Mouse (Mus musculus) neural tube, embryonic 11.5 days (tissue): ENCODE measurements around the gene Sycp2l. TPM values are rescaled to one million over a fixed set of nuclear protein-coding genes. Genes with fewer than 3 reads are reported as not detected.
A peak's percentile ranks its signal among the peaks of the same experiment; 100 is the strongest.

Experiments
- ATAC-seq: fragments of 200-750 bp; cut with Nextera tagmentation; 2 replicates; pipeline ENCODE4 v1.8.0; 2017; ENCODE audit warnings: moderate number of reproducible peaks, mild to moderate bottlenecking, moderate TSS enrichment, moderate library complexity; ENCODE audit not compliant: insufficient read depth, low FRiP score, low TSS enrichment
- DNase-seq: peaks from one replicate; pipeline ENCODE4 v3.0.0-alpha.2; 2015; ENCODE audit warnings: low spot score
- H3K27ac ChIP-seq: fragments of 300-500 bp; sonication (generic); 2 replicates; pipeline ENCODE4 v1.5.1; 2014; ENCODE audit warnings: low read depth, mild to moderate bottlenecking, low read length
- H3K27me3 ChIP-seq: fragments of 300-500 bp; sonication (generic); 2 replicates; pipeline ENCODE4 v1.6.1; 2014; ENCODE audit warnings: mild to moderate bottlenecking, low read length, mixed read lengths; ENCODE audit not compliant: control insufficient read depth, insufficient read depth
- H3K36me3 ChIP-seq: fragments of 300-500 bp; sonication (generic); 2 replicates; pipeline ENCODE4 v1.6.1; 2014; ENCODE audit warnings: mild to moderate bottlenecking, low read length, moderate library complexity, mixed read lengths; ENCODE audit not compliant: control insufficient read depth, insufficient read depth
- H3K4me1 ChIP-seq: fragments of 300-500 bp; sonication (generic); 2 replicates; pipeline ENCODE4 v1.6.1; 2014; ENCODE audit warnings: low read length, mixed read lengths; ENCODE audit not compliant: control insufficient read depth, insufficient read depth
- H3K4me2 ChIP-seq: fragments of 300-500 bp; sonication (generic); 2 replicates; pipeline ENCODE4 v1.6.1; 2014; ENCODE audit warnings: low read depth, mild to moderate bottlenecking, moderate library complexity
- H3K4me3 ChIP-seq: fragments of 300-500 bp; sonication (generic); 2 replicates; pipeline ENCODE4 v1.5.1; 2014; ENCODE audit warnings: low read depth, low read length
- H3K9ac ChIP-seq: fragments of 300-500 bp; sonication (generic); 2 replicates; pipeline ENCODE4 v1.6.1; 2014; ENCODE audit warnings: mild to moderate bottlenecking, low read length
- H3K9me3 ChIP-seq: fragments of 300-500 bp; sonication (generic); 2 replicates; pipeline ENCODE4 v1.6.1; 2016; ENCODE audit warnings: low read length; ENCODE audit not compliant: control insufficient read depth
- WGBS: fragments of 180-500 bp; shearing (Covaris S2); extraction: QIAGEN DNeasy Blood & Tissue Kit; methylation state at CpG from one replicate; pipeline ENCODE4 v1.1.7; 2014; 5-methylcytosine and 5-hydroxymethylcytosine counted together
- polyA plus RNA-seq: library from polyadenylated mRNA; unstranded; fragments of >200 nt; fragmentation: Nextera tagmentation; extraction: Ambion mirVana; gene quantifications from 2 replicates; pipeline ENCODE4 v1.2.1, GENCODE M21; 2014

Sycp2l gene
- polyA plus RNA-seq, 1 experiment from 2014 or later = not detected

DNA sequence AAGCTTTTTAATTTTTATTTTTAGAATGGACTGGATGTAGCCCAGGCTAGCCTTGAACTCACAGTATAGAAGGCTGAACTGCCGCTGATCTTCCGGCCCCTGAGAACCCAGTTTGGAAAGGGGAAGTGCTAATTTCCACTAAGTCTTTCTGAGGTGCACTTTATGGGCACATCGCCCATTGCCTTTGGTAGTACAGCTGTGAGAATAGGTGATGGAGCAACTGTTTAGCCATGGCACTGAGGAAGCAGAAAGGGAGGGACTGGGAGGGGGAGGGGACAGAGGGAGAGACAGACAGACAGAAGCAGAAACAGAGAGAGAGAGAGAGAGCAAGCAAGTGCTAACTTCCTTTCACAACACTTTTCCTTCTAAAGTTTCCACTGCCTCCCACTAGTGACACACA lies 29.6 kb upstream of the Sycp2l start:
- no peak for DNase-seq
- no peaks in the 10 kb centered on the region for H3K4me1 ChIP-seq

DNA sequence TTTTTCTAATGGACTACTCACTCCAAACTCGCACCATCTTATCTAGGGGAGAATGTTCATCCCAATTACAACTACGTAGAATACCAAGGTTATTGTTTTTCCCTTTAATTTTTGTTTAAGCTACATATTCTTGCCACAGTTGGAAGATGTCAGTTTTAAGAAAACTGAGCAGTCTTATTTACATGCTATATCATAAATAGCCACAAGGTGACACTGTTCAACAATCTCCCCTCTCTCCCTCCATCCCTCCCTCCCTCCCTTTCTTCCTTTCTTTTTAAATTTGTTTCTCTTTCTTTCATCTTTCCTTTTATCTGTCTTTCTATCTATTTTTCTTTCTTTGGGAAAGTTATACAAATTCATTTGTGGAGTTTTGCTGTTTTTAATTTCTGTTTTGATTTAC lies 29.0 kb upstream of the Sycp2l start:
- Histone ChIP-seq H3K9me3 (no peaks in the 10 kb centered on the region), H3K27me3 (no peaks in the 10 kb centered on the region), H3K9ac (no peak overlapping the region), H3K36me3 (no peaks in the 10 kb centered on the region), H3K4me3 (no peak overlapping the region), H3K27ac (no peak overlapping the region), H3K4me2 (no peak overlapping the region), H3K4me1 (no peaks in the 10 kb centered on the region)
- DNase-seq (no peak), ATAC-seq (no peak)
- WGBS = 14% methylated on average over 2 of the region's 2 CpGs

More for the DNA sequence above, 29.6 kb upstream of the Sycp2l start:
- H3K27ac ChIP-seq = no peak overlapping the region
- no peak for ATAC-seq
- H3K4me3 ChIP-seq = no peak overlapping the region
- WGBS = 82% methylated on average over 3 of the region's 3 CpGs
- no peaks in the 10 kb centered on the region for H3K9me3 ChIP-seq
- no peak overlapping the region for H3K4me2 ChIP-seq
- H3K36me3 ChIP-seq = no peaks in the 10 kb centered on the region
- no peaks in the 10 kb centered on the region for H3K27me3 ChIP-seq
- H3K9ac ChIP-seq = no peak overlapping the region

DNA sequence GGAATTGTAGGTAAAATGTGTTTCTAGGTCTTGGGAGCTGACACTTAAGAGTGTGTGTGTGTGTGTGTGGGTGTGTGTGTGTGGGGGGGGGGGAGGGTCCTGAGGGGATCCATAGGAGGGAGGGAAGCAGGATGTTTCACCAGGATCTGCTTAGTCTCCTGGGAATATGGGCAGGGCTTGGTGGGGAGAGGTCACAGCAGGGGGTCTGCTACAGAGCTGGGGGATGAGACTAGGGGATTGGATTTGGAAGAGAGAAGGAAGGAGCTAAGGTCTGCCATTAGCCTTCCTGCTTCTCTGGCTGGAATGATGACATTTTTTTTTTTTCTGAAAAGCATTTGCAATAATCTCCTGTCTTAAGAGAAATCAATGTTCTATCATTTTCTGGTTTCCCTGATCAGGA lies 25.4 kb upstream of the Sycp2l start:
- ATAC-seq (no peak), DNase-seq (no peak)
- H3K9ac ChIP-seq = no peak overlapping the region
- no peaks in the 10 kb centered on the region for H3K4me1 ChIP-seq
- no peaks in the 10 kb centered on the region for H3K9me3 ChIP-seq
- H3K36me3 ChIP-seq = no peaks in the 10 kb centered on the region
- H3K27ac ChIP-seq = no peak overlapping the region
- no peak overlapping the region for H3K4me2 ChIP-seq
- H3K27me3 ChIP-seq = no peaks in the 10 kb centered on the region
- no peak overlapping the region for H3K4me3 ChIP-seq

DNA sequence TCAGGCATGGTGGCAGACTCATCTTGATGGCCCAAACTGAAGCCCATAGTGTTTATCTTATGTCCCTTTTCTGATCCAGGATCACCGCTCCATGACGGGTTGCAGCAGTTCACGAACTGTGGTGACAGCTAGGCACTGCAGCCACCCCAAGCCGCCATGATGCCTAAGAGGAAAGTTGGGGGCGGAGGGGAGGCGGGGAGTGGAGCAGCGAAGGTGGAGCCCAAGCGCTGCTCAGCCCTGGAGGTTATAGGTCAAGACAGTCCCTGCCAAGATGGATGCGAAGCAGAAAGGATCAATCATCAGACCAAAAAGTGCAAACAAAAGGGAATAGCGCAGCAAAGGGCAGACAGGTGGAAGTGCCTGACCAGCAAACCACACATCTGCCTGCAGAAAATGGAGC lies 22.8 kb upstream of the Sycp2l start:
- ATAC-seq = no peak
- H3K4me2 ChIP-seq = 0 out of 2 replicates have a peak overlapping the region, but pooled peaks have one; percentile 20

DNA sequence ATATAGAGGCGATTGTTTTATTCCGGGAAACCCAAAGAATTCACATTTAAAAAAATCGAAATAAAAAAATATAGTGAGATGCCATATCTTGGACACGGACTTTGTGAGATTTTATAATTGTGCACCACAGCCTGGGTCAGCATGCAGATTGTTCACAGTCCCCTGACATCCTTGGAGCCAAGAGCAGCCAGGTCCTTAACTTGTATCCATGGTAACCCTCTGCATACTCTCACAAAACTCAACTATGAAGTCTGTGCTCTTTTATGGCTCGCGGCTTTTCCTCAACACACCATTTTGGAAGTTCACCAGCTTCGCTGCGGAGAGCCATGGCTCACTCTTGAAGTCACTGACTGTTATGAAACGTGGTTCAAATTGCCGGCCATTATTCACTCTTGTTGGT lies 19.9 kb upstream of the Sycp2l start:
- no peak for DNase-seq

More for the DNA sequence above, 22.8 kb upstream of the Sycp2l start:
- 34% methylated on average over 10 of the region's 10 CpGs for WGBS
- H3K4me1 ChIP-seq = no peaks in the 10 kb centered on the region
- H3K36me3 ChIP-seq = no peaks in the 10 kb centered on the region
- H3K27ac ChIP-seq = no peak overlapping the region
- no peak overlapping the region for H3K4me3 ChIP-seq
- no peaks in the 10 kb centered on the region for H3K9me3 ChIP-seq
- peak; percentile 18 for DNase-seq
- no peak overlapping the region for H3K9ac ChIP-seq
- H3K27me3 ChIP-seq = no peaks in the 10 kb centered on the region

DNA sequence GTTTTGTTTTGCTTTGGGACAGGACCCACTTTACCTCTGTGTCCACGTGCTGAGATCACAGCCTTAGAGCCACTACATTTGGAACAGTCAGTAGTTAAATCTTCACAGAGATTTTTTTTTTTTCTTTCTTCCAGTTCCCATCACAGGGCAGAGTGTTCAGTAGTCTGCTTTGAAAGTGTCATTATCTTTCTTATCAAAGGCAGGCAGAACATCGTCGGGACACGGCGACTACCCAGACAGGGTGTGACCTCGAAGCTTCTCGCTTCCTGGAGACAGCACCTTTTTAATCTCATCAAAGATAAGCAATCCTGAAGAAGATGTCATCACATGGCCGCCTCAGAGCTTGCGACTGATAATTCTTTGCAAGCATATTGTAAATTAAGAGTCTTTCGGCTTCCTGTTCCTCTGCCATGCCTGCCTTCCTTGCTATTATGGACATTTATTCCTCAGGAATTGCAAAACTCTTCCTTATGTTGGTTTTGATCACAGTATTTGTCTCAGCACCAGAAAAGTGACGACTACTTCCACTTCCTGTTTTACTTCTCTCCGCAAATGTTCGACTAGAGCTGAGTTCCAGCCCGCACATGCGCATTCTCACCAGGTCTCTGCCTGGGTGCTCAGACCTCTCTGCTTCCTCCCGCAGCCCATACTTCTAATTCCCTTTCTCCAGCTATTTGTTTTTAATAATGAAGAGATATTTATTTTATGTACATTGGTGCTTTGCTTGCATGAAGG lies 16.6 kb upstream of the Sycp2l start:
- Histone ChIP-seq H3K27ac (no peak overlapping the region), H3K9ac (no peak overlapping the region), H3K4me1 (no peaks in the 10 kb centered on the region), H3K4me2 (no peak overlapping the region), H3K9me3 (no peaks in the 10 kb centered on the region), H3K27me3 (no peaks in the 10 kb centered on the region), H3K36me3 (no peaks in the 10 kb centered on the region), H3K4me3 (no peak overlapping the region)
- ATAC-seq (no peak), DNase-seq (no peak)
- WGBS = 86% methylated on average over 16 of the region's 16 CpGs

More for the DNA sequence above, 19.9 kb upstream of the Sycp2l start:
- no peaks in the 10 kb centered on the region for H3K27me3 ChIP-seq
- H3K9ac ChIP-seq = no peak overlapping the region
- no peak overlapping the region for H3K4me3 ChIP-seq
- no peak for ATAC-seq
- H3K4me1 ChIP-seq = no peaks in the 10 kb centered on the region
- H3K36me3 ChIP-seq = no peaks in the 10 kb centered on the region
- no peak overlapping the region for H3K27ac ChIP-seq
- no peak overlapping the region for H3K4me2 ChIP-seq
- H3K9me3 ChIP-seq = no peaks in the 10 kb centered on the region
- WGBS = 81% methylated on average over 10 of the region's 10 CpGs

DNA sequence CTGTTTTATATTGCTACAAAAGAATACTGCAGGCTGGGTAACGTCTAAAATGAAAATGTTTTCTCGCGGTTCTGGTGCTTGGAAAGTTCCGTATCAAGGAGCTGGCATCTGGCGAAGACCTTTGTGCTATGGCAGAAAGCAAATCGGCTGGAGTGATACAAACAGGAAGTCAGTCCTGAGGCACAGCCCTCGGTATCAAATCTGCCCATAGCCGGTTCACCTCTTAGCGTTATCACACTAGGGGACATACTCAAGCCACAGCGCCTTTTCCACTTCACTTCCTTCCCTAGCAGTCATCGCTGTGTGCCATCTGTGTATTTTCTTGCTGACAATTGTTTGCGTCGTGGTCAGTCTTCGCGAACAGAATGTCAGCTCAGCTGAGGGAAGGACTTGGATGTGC lies 15.8 kb upstream of the Sycp2l start:
- H3K27ac ChIP-seq = no peak overlapping the region
- H3K4me3 ChIP-seq = no peak overlapping the region
- H3K4me1 ChIP-seq = no peaks in the 10 kb centered on the region
- H3K27me3 ChIP-seq = no peaks in the 10 kb centered on the region
- H3K9ac ChIP-seq = no peak overlapping the region
- no peak overlapping the region for H3K4me2 ChIP-seq
- H3K9me3 ChIP-seq = no peaks in the 10 kb centered on the region
- DNase-seq (no peak), ATAC-seq (no peak)
- H3K36me3 ChIP-seq = no peaks in the 10 kb centered on the region
- WGBS = 90% methylated on average over 15 of the region's 15 CpGs

DNA sequence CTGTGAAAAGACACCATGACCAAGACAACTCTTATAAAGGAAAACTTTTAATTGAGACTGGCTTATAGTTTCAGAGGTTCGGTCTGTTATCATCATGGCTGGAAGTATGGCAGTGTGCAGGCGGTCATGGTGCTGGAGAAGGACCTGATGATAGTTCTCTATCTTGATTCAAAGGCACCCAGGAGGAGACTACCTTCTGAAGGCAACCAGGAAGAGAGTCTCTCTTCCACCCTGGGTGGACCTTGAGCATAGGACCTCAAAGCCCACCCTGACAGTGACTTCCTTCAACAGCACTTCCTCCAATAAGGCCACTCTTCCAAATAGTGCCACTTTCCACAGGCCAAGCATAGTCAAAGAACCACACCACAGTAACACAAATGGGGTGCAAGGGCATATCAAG lies 14.1 kb upstream of the Sycp2l start:
- no peaks in the 10 kb centered on the region for H3K4me1 ChIP-seq
- H3K4me2 ChIP-seq = no peak overlapping the region
- no peak overlapping the region for H3K9ac ChIP-seq
- no peak overlapping the region for H3K27ac ChIP-seq
- H3K4me3 ChIP-seq = no peak overlapping the region
- WGBS = 91% methylated on average over 2 of the region's 2 CpGs
- H3K36me3 ChIP-seq = no peaks in the 10 kb centered on the region
- DNase-seq = no peak
- ATAC-seq = no peak
- H3K9me3 ChIP-seq = no peaks in the 10 kb centered on the region
- H3K27me3 ChIP-seq = no peaks in the 10 kb centered on the region

DNA sequence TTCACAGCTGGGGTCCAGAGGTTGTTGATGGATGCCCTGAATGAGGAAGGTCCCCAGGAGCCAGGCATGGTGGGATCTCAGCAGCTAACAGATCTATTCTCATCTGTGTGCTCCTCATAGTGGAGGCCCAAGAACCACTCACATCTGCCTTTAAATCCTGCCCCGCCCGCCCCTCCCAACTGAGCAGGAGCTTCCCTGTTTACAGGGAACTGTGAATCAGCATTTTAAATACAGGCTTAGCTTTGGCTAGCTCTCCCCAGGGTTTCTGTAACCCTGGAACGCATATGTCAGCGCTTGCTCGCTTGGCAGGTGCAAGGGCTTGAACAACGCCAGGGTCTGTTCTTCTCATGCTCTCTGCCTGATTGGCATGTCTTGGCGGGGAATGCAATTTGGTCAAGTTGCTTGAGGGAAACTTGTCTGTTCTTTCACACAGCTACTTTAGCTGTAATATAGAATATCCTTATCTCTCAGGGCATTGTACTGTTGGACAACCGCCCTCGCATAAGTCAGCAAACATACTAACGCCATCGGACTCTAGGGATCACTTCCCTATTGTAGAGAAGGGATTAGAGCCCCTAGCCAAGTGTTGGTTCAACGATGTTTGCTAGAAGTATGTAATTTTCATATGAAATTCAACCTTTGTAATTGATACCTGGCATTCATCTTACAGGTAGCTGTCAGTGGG lies 10.1 kb upstream of the Sycp2l start:
- H3K4me1 ChIP-seq = no peaks in the 10 kb centered on the region
- ATAC-seq = no peak
- no peak overlapping the region for H3K27ac ChIP-seq
- no peak overlapping the region for H3K4me2 ChIP-seq
- H3K27me3 ChIP-seq = no peaks in the 10 kb centered on the region
- 79% methylated on average over 12 of the region's 12 CpGs for WGBS
- no peaks in the 10 kb centered on the region for H3K9me3 ChIP-seq
- H3K9ac ChIP-seq = no peak overlapping the region
- no peak overlapping the region for H3K4me3 ChIP-seq
- no peak for DNase-seq
- H3K36me3 ChIP-seq = no peaks in the 10 kb centered on the region
